Mouse (Mus musculus) stomach, embryonic 15.5 days (tissue): ENCODE data around the gene Hmgcl. TPM values are rescaled to one million over a fixed set of nuclear protein-coding genes. Genes with fewer than 3 reads are reported as not detected.

Source experiments
- ATAC-seq: fragments of 200-750 bp; cut with Nextera tagmentation; 2 replicates; pipeline ENCODE4 v1.8.0; 2017; ENCODE audit warnings: low read depth, moderate number of reproducible peaks, moderate TSS enrichment; ENCODE audit not compliant: insufficient read depth, low FRiP score
- H3K27ac ChIP-seq: fragments of 300-500 bp; sonication (generic); 2 replicates; pipeline ENCODE4 v1.5.1; 2015; ENCODE audit warnings: mild to moderate bottlenecking, inconsistent platforms
- H3K27me3 ChIP-seq: fragments of 300-500 bp; sonication (generic); replicated peaks from 2 replicates; pipeline ENCODE4 v1.6.1; 2015; ENCODE audit warnings: inconsistent platforms
- H3K36me3 ChIP-seq: fragments of 300-500 bp; sonication (generic); 2 replicates; pipeline ENCODE4 v1.6.1; 2015; ENCODE audit warnings: inconsistent platforms
- H3K4me1 ChIP-seq: fragments of 300-500 bp; sonication (generic); 2 replicates; pipeline ENCODE4 v1.6.1; 2015; ENCODE audit warnings: inconsistent platforms
- H3K4me2 ChIP-seq: fragments of 300-500 bp; sonication (generic); 2 replicates; pipeline ENCODE4 v1.6.1; 2015; ENCODE audit warnings: mild to moderate bottlenecking, inconsistent platforms
- H3K4me3 ChIP-seq: fragments of 300-500 bp; sonication (generic); replicated peaks from 2 replicates; pipeline ENCODE4 v1.5.1; 2015; ENCODE audit warnings: inconsistent platforms
- H3K9ac ChIP-seq: fragments of 300-500 bp; sonication (generic); 2 replicates; pipeline ENCODE4 v1.6.1; 2015; ENCODE audit warnings: inconsistent platforms
- H3K9me3 ChIP-seq: fragments of 300-500 bp; sonication (generic); 2 replicates; pipeline ENCODE4 v1.6.1; 2016; ENCODE audit warnings: inconsistent platforms
- whole genome bisulfite sequencing: fragments of 180-500 bp; shearing (Covaris S2); methylation state at CpG from one replicate; pipeline ENCODE4 v1.1.7; 2015; 5-methylcytosine and 5-hydroxymethylcytosine counted together
- polyA plus RNA-seq: library from polyadenylated mRNA; unstranded; fragments of >200 nt; fragmentation: Nextera tagmentation; extraction: Ambion mirVana; gene quantifications from 2 replicates; pipeline ENCODE4 v1.2.1, GENCODE M21; 2015

Hmgcl gene
- polyA plus RNA-seq, 1 experiment from 2014 or later, result 90.4 TPM

DNA sequence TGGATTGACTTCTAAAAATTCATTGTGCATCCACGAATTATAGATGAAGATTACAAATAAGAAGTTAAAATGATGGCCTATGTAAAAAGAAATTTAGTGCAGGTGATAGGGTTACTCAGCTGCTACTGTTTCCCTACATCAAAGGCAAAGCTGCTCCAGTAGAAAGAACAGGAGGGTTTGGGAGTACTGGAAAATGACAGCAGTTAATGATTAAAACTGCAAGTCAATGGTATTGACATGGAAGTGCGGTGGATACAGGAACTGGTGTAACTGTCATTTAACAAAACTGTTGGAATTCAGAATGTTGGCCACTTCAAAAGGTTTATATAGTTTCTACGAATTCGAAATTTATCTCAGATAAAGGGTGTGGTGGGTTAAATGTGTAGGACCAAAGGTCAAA is 48.9 kb downstream of the Hmgcl start:
- no peak overlapping the region for H3K4me2 ChIP-seq
- ATAC-seq, result no peak
- H3K9me3 ChIP-seq, result no peaks in the 10 kb centered on the region
- H3K27ac ChIP-seq, result no peak overlapping the region
- H3K27me3 ChIP-seq, result no peaks in the 10 kb centered on the region
- no peaks in the 10 kb centered on the region for H3K36me3 ChIP-seq
- no peaks in the 10 kb centered on the region for H3K4me1 ChIP-seq
- H3K9ac ChIP-seq, result no peak overlapping the region
- 78% methylated on average over 4 of the region's 4 CpGs for WGBS
- no peak overlapping the region for H3K4me3 ChIP-seq

DNA sequence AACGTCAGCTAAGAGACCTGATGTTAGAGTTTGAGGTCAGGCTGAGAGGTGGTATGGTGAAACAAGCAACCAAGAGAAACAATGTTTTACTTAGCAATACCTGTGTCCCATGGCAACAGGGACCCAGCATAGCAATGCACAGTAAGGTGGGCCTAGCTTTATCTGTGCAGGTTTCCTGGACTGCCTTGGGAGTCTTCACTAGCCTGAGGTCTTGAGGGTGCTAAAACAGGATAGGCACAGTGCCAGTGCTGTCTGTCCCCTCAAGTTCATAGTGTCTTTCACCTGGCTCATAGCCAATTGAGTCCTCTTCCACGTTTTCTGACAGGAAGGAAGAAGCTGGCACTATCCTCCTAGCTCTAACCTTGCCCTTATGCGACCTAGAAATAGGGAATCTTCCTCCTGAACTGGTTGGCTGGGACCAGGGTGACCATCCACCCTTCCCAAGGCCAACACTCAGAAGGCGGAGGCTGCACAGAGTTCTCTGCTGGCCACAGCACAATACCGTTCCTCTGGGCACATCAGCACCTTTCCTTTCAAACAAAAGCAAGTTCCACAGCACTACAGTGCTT is 57.9 kb downstream of the Hmgcl start:
- Histone ChIP-seq H3K36me3 (peaks cover 52% of the 10 kb centered on the region), H3K27ac (no peak overlapping the region), H3K9ac (no peak overlapping the region), H3K4me1 (no peaks in the 10 kb centered on the region), H3K4me3 (no peak overlapping the region), H3K4me2 (no peak overlapping the region), H3K27me3 (no peaks in the 10 kb centered on the region), H3K9me3 (no peaks in the 10 kb centered on the region)
- WGBS, result 86% methylated on average over 5 of the region's 5 CpGs
- no peak for ATAC-seq

DNA sequence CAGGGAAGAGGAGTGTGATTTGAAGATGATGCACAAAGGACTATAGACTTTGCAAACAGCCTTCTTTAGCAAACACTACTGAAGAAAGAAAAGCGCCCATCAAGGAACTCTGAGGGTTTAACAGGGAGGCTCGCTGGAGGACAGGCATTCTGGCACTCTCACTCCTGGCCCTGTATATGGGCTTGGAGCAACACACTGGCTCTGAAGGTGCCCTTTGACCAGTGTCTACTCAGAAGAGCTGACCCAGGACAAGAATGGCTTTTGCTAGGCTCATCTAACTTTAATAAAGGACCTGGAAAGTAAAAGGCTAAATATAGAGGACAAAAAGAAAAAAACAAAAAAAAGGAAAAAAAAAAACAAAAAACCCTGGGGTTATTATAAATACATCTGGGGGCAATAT is 58.7 kb downstream of the Hmgcl start:
- H3K4me3 ChIP-seq, result no peak overlapping the region
- H3K9ac ChIP-seq, result no peak overlapping the region
- no peaks in the 10 kb centered on the region for H3K4me1 ChIP-seq
- H3K9me3 ChIP-seq, result no peaks in the 10 kb centered on the region
- no peak overlapping the region for H3K27ac ChIP-seq
- no peak overlapping the region for H3K4me2 ChIP-seq
- 86% methylated on average over 2 of the region's 2 CpGs for WGBS
- no peaks in the 10 kb centered on the region for H3K27me3 ChIP-seq
- ATAC-seq, result no peak
- peaks cover 59% of the 10 kb centered on the region for H3K36me3 ChIP-seq

DNA sequence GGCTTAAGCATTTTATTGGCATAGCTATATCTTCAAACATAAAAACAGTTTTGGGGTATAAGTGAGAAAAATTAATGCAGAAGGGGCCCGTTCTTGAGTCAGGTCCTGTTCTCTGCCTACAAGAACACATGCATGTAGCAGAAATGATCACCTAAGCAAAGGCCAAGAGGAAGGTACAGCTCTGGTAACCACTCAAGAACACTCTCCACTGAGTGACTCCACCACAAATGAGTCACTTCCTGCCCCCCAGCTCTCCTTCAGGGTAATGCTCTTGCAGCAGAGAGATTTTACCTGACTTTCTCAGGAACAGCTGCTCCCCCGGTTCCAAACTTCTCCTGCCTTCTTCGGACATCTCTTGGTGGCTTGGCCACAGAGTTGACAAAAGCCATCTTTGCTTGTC is 60.6 kb downstream of the Hmgcl start:
- Histone ChIP-seq H3K9me3 (no peaks in the 10 kb centered on the region), H3K9ac (no peak overlapping the region), H3K4me3 (no peak overlapping the region), H3K4me2 (no peak overlapping the region), H3K36me3 (peaks cover 76% of the 10 kb centered on the region), H3K27ac (no peak overlapping the region), H3K4me1 (no peaks in the 10 kb centered on the region), H3K27me3 (no peaks in the 10 kb centered on the region)
- ATAC-seq, result no peak
- 79% methylated on average over 3 of the region's 3 CpGs for WGBS

DNA sequence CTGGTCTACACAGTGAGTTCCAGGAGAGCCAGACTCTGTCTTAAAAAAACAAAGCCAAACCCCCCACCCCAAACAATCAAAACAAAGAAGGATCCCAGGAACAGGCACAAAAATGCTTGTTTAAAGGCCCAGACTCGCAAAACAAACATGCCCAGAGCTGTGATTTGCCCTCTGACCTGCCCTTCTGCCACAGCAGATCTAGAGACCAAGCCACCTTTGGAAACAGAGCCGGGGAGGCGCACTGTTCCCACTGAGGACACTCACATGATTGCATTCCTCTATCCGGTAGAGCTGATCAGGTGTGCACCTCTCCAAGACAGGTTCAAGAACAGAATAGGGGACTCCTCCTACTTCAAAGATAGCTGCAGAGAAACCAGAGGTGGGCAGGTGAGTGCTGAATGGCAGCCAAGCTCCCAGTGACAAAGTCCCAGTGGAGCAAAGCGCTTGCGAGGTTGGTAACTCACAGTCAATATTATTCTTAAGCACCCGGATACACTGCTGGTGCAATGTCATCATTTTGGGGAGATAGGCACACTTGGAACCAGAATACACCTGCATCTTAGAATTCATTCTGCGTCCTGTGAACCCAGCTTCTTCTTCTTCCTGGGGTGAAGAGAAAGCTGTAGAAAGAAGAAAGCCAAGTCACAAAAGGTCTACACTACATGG is 62.7 kb downstream of the Hmgcl start:
- Histone ChIP-seq H3K36me3 (peaks cover 70% of the 10 kb centered on the region), H3K27ac (no peak overlapping the region), H3K4me1 (no peaks in the 10 kb centered on the region), H3K4me3 (no peak overlapping the region), H3K9ac (no peak overlapping the region), H3K27me3 (no peaks in the 10 kb centered on the region), H3K9me3 (no peaks in the 10 kb centered on the region), H3K4me2 (no peak overlapping the region)
- 84% methylated on average over 8 of the region's 8 CpGs for WGBS
- ATAC-seq, result no peak

DNA sequence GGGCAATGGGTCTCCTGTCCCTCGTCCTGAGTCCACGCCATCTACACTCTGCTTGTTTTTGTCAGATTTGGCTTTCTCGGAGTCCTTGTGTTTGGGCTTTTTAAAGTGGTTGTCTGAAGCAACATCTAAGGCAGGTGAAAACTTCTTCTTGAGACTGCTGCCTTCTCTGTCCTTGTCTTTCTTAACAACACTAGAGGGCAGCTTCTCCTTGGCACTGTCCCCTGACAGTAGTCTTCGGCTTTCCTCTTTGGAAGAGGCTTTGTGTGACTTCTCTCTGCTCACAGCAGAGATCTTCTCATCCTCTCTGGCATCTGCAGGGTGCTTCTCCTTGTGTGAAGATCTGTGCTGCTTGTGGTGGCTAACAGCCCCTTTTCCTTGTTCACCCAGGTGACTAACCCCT is 64.3 kb downstream of the Hmgcl start:
- Histone ChIP-seq H3K9ac (no peak overlapping the region), H3K27me3 (no peaks in the 10 kb centered on the region), H3K4me1 (no peaks in the 10 kb centered on the region), H3K4me3 (no peak overlapping the region), H3K9me3 (no peaks in the 10 kb centered on the region), H3K27ac (no peak overlapping the region), H3K4me2 (no peak overlapping the region), H3K36me3 (peaks cover 55% of the 10 kb centered on the region)
- ATAC-seq, result no peak
- WGBS, result 91% methylated on average over 4 of the region's 4 CpGs

Other genes with a start within 250 kb of the Hmgcl start
- 2.0 and 2.8 TPM in 2 replicates for gene Il22ra1, start 218.3 kb upstream of the Hmgcl start, polyA plus RNA-seq
- gene Myom3, start 186.7 kb upstream of the Hmgcl start, polyA plus RNA-seq, result 0.58 and 1.1 TPM in 2 replicates
- gene Srsf10, start 90.7 kb upstream of the Hmgcl start, polyA plus RNA-seq, result 204 and 211 TPM in 2 replicates
- gene Pnrc2, start 72.6 kb upstream of the Hmgcl start, polyA plus RNA-seq, result 172 and 178 TPM in 2 replicates
- 0.71 and 0.90 TPM in 2 replicates for gene Cnr2, start 51.1 kb upstream of the Hmgcl start, polyA plus RNA-seq
- 93.2 and 96.3 TPM in 2 replicates for gene Fuca1, start 25.7 kb upstream of the Hmgcl start, polyA plus RNA-seq
- 90.9 and 92.1 TPM in 2 replicates for gene Gale, start 17.3 kb downstream of the Hmgcl start, polyA plus RNA-seq
- 102 and 105 TPM in 2 replicates for gene Lypla2, start 26.2 kb downstream of the Hmgcl start, polyA plus RNA-seq
- gene Pithd1, start 40.8 kb downstream of the Hmgcl start, polyA plus RNA-seq, result 50.3 and 55.1 TPM in 2 replicates
- gene Eloa, start 75.3 kb downstream of the Hmgcl start, polyA plus RNA-seq, result 36.4 and 37.9 TPM in 2 replicates
- gene Rpl11, start 107.0 kb downstream of the Hmgcl start, polyA plus RNA-seq, result 336 and 456 TPM in 2 replicates
- gene Id3, start 197.0 kb downstream of the Hmgcl start, polyA plus RNA-seq, result 274 and 292 TPM in 2 replicates
- 8.6 and 11.4 TPM in 2 replicates for gene E2f2, start 225.9 kb downstream of the Hmgcl start, polyA plus RNA-seq